Mouse (Mus musculus) layer of hippocampus, adult 6 months (tissue): ENCODE measurements around the gene Rtkn2. TPM values are rescaled to one million over a fixed set of nuclear protein-coding genes. Genes with fewer than 3 reads are reported as not detected.

ENCODE experiments used
- long read RNA-seq, 2 experiments: library from polyadenylated mRNA; unstranded; transcript quantifications; one replicate each; pipeline ENCODE4 v2.0.0; 2019 to 2020
- polyA plus RNA-seq: library from polyadenylated mRNA; unstranded; fragments of <200 nt; fragmentation: Nextera tagmentation; gene quantifications from 2 replicates; pipeline ENCODE4 v1.2.3, GENCODE M21; 2021

The Rtkn2 gene
- polyA plus RNA-seq: 0.87 and 1.2 TPM in 2 replicates
- long read RNA-seq, experiment 1, partial matches to known transcripts: 1 of 6 reads
- long read RNA-seq, experiment 1, other reads (novel, unspliced or antisense): 0 of 6 reads
- long read RNA-seq, experiment 2, transcript Rtkn2-203 (12 exons, 2,246 nt): major isoform, 6 of 16 reads
- long read RNA-seq, experiment 2, partial matches to known transcripts: 4 of 16 reads
- long read RNA-seq, experiment 2, other reads (novel, unspliced or antisense): 4 of 16 reads

GRCm38 (mm10) chr10:67979401-67980157 is at the start of gene Rtkn2:
Gene Rtkn2 (plus strand): TSS chr10:67979570.

Other genes starting within 250 kb of the Rtkn2 start
- 62.5 and 67.8 TPM in 2 replicates for gene Zfp365, start 66.9 kb upstream of the Rtkn2 start, polyA plus RNA-seq